In genomic region chr4:88876520-88876919, GRCm38 (mm10) we compare ENCODE assay signal across 32 mouse cellular contexts. TPM values are rescaled to one million over a fixed set of nuclear protein-coding genes. Genes with fewer than 3 reads are reported as not detected.
DNase-seq lines count a peak whose midpoint lies in the region; ATAC-seq and TF ChIP-seq lines count a peak whose summit lies in the region.
"Had no signal": no experiment of that assay in that cellular context is flagged by ENCODE, and none has a peak within 500 bp of the region (broad histone marks: within the 10 kb centered on the region; RNA-seq: fewer than 3 reads in every experiment).

No protein-coding gene starts in this region.

- peaks cover 25 to 44% of the 10 kb centered on the region in 2 experiments for H3K4me1 ChIP-seq in CH12.LX (ENCODE audit: control insufficient read depth in 1 of 2, insufficient read depth in 2 of 2)
- no peaks in the 10 kb centered on the region for H3K4me1 ChIP-seq in stomach, postnatal 0 days (replicated peaks; ENCODE audit: control insufficient read depth, insufficient read depth)
- H3K4me1 ChIP-seq in hindbrain, embryonic 16.5 days (ENCODE audit: control insufficient read depth, insufficient read depth, low read depth, low read length): no peaks in the 10 kb centered on the region
- H3K4me1 ChIP-seq: embryonic facial prominence, embryonic 13.5 days; forebrain, embryonic 15.5 days; heart, embryonic 15.5 days; hindbrain, embryonic 15.5 days; midbrain, embryonic 12.5 days had no signal

- no peak overlapping the region for H3K4me3 ChIP-seq in layer of hippocampus, adult 2 months
- no peak overlapping the region for H3K4me3 ChIP-seq in CH12.LX (replicated peaks in 1 of 3; ENCODE audit: low read depth in 2 of 3, low read length in 2 of 3, poor library complexity in 1 of 3)
- no peak overlapping the region for H3K4me3 ChIP-seq in stomach, postnatal 0 days (ENCODE audit: low read depth, low read length)
- H3K4me3 ChIP-seq in hindbrain, embryonic 16.5 days (ENCODE audit: low read length): no peak overlapping the region
- H3K4me3 ChIP-seq: embryonic facial prominence, embryonic 13.5 days; forebrain, embryonic 15.5 days; heart, embryonic 15.5 days; hindbrain, embryonic 15.5 days; liver, embryonic 13.5 days; midbrain, embryonic 12.5 days; stomach, embryonic 15.5 days had no signal

- no peak for DNase-seq in layer of hippocampus, adult 2 months (ENCODE audit: low spot score in 2 of 2)
- no peak for DNase-seq in layer of hippocampus, adult 8-10 months (ENCODE audit: low spot score in 2 of 2)
- no peak for DNase-seq in CH12.LX (ENCODE audit: extremely low read depth)
- peak; percentile 34 for DNase-seq in R1 (ENCODE audit: low read depth, low spot score)
- DNase-seq in stomach, postnatal 0 days (ENCODE audit: low spot score): no peak
- DNase-seq in kidney, postnatal 14 days: no peak
- DNase-seq: adrenal gland, postnatal 25 days; cerebellum, adult 11-12 months; cerebellum, postnatal 14 days; heart, adult 18-20 months; heart, postnatal 4 days; kidney, adult 18-20 months; kidney, postnatal 25 days; right cerebral cortex, postnatal 14 days; thymus, adult 2 months had no signal

- peak; percentile 44 for TF ChIP-seq EP300 in CH12.LX (IDR thresholded peaks at IDR 0.05; ENCODE audit: low read length)
- no peak for TF ChIP-seq EP300 in stomach, postnatal 0 days (optimal IDR thresholded peaks at IDR 0.05)

- no peaks in the 10 kb centered on the region for H3K79me2 ChIP-seq in CH12.LX (replicated peaks; ENCODE audit: control insufficient read depth, extremely low read depth, insufficient read depth, poor library complexity, severe bottlenecking)

- peaks cover 8% of the 10 kb centered on the region for H3K9me3 ChIP-seq in CH12.LX (replicated peaks; ENCODE audit: low read length)
- H3K9me3 ChIP-seq in stomach, postnatal 0 days (ENCODE audit: control insufficient read depth, low read length): no peaks in the 10 kb centered on the region
- H3K9me3 ChIP-seq in hindbrain, embryonic 16.5 days (ENCODE audit: control insufficient read depth, low read length): no peaks in the 10 kb centered on the region
- H3K9me3 ChIP-seq: embryonic facial prominence, embryonic 13.5 days; forebrain, embryonic 15.5 days; heart, embryonic 15.5 days; hindbrain, embryonic 15.5 days; liver, embryonic 13.5 days; midbrain, embryonic 12.5 days; stomach, embryonic 15.5 days had no signal

- H3K36me3 ChIP-seq in CH12.LX (replicated peaks in 1 of 2; ENCODE audit: control insufficient read depth in 1 of 2, insufficient read depth in 1 of 2, low read length in 1 of 2): no peaks in the 10 kb centered on the region
- H3K36me3 ChIP-seq in stomach, postnatal 0 days (ENCODE audit: control insufficient read depth, insufficient read depth, low read length): no peaks in the 10 kb centered on the region
- H3K36me3 ChIP-seq in hindbrain, embryonic 16.5 days (ENCODE audit: control insufficient read depth, insufficient read depth, low read length): no peaks in the 10 kb centered on the region
- H3K36me3 ChIP-seq: embryonic facial prominence, embryonic 13.5 days; forebrain, embryonic 15.5 days; heart, embryonic 15.5 days; hindbrain, embryonic 15.5 days; liver, embryonic 13.5 days; midbrain, embryonic 12.5 days; stomach, embryonic 15.5 days had no signal

- H3K27me3 ChIP-seq in CH12.LX (replicated peaks): peaks cover 6% of the 10 kb centered on the region
- no peaks in the 10 kb centered on the region for H3K27me3 ChIP-seq in stomach, postnatal 0 days (ENCODE audit: control insufficient read depth, insufficient read depth, low read length)
- no peaks in the 10 kb centered on the region for H3K27me3 ChIP-seq in hindbrain, embryonic 16.5 days (replicated peaks; ENCODE audit: control insufficient read depth, insufficient read depth, low read length)
- H3K27me3 ChIP-seq: embryonic facial prominence, embryonic 13.5 days; forebrain, embryonic 15.5 days; heart, embryonic 15.5 days; hindbrain, embryonic 15.5 days; liver, embryonic 13.5 days; midbrain, embryonic 12.5 days; stomach, embryonic 15.5 days had no signal

- dilution Hi-C loops in CH12.LX (cut with MboI; ENCODE audit: extremely low pct_ligation_motif_present, extremely low pct_unique_long_range_greater_than_20kb, low sequenced_read_pairs): no loop called here

- H3K27ac ChIP-seq in layer of hippocampus, adult 2 months: no peak overlapping the region
- no peak overlapping the region for H3K27ac ChIP-seq in CH12.LX (ENCODE audit: insufficient read depth, low read depth)
- H3K27ac ChIP-seq in stomach, postnatal 0 days (replicated peaks): no peak overlapping the region
- H3K27ac ChIP-seq in hindbrain, embryonic 16.5 days (ENCODE audit: low read depth, low read length): no peak overlapping the region
- H3K27ac ChIP-seq: embryonic facial prominence, embryonic 13.5 days; forebrain, embryonic 15.5 days; heart, embryonic 15.5 days; hindbrain, embryonic 15.5 days; liver, embryonic 13.5 days; midbrain, embryonic 12.5 days; stomach, embryonic 15.5 days had no signal

- peak overlapping the region; percentile 4 for H3K4me2 ChIP-seq in CH12.LX (ENCODE audit: insufficient read depth, low read depth, poor library complexity, severe bottlenecking)
- no peak overlapping the region for H3K4me2 ChIP-seq in stomach, postnatal 0 days (replicated peaks; ENCODE audit: low read depth)
- H3K4me2 ChIP-seq in hindbrain, embryonic 16.5 days (ENCODE audit: low read length): no peak overlapping the region
- H3K4me2 ChIP-seq: embryonic facial prominence, embryonic 13.5 days; forebrain, embryonic 15.5 days; heart, embryonic 15.5 days; hindbrain, embryonic 15.5 days; midbrain, embryonic 12.5 days; stomach, embryonic 15.5 days had no signal

- TF ChIP-seq CTCF in layer of hippocampus, adult 2 months (conservative IDR thresholded peaks at IDR 0.05): peak; percentile 45
- peak in 1 of 2 experiments; percentile 46; a peak in 2 of 4 replicates for TF ChIP-seq CTCF in CH12.LX (conservative IDR thresholded peaks at IDR 0.05 in 1 of 2, IDR thresholded peaks at IDR 0.05 in 1 of 2; ENCODE audit: low read depth in 2 of 2, low read length in 2 of 2)
- TF ChIP-seq CTCF in stomach, postnatal 0 days (IDR thresholded peaks at IDR 0.05; ENCODE audit: low read depth): peak; percentile 28

- no peak for TF ChIP-seq RAD21 in CH12.LX (IDR thresholded peaks at IDR 0.05; ENCODE audit: low read depth, low read length)

- ATAC-seq in stomach, postnatal 0 days (ENCODE audit: low FRiP score, low TSS enrichment): no peak
- ATAC-seq in hindbrain, embryonic 16.5 days: no peak
- ATAC-seq: forebrain, embryonic 15.5 days had no signal

- WGBS in stomach, postnatal 0 days: 80% methylated on average over 4 of the region's 4 CpGs
- WGBS in hindbrain, embryonic 16.5 days: 82% methylated on average over 4 of the region's 4 CpGs

- TF ChIP-seq POLR2A in CH12.LX (IDR thresholded peaks at IDR 0.05; ENCODE audit: low read depth, low read length): no peak

- H3K9ac ChIP-seq in CH12.LX (ENCODE audit: insufficient read depth, low read depth): no peak overlapping the region
- no peak overlapping the region for H3K9ac ChIP-seq in stomach, postnatal 0 days (ENCODE audit: low read length)
- no peak overlapping the region for H3K9ac ChIP-seq in hindbrain, embryonic 16.5 days (ENCODE audit: low read depth, low read length)
- H3K9ac ChIP-seq: embryonic facial prominence, embryonic 13.5 days; forebrain, embryonic 15.5 days; heart, embryonic 15.5 days; hindbrain, embryonic 15.5 days; liver, embryonic 13.5 days; midbrain, embryonic 12.5 days; stomach, embryonic 15.5 days had no signal

- in situ Hi-C loops in CH12.LX (cut with MboI; ENCODE audit: low pct_ligation_motif_present, low pct_unique_long_range_greater_than_20kb, low sequenced_read_pairs): loop anchor here (25.0 kb wide), 1 partner anchor 811 kb away; the partner anchor contains the start of gene Dmrta1

TF ChIP-seq in CH12.LX, 34 proteins besides CTCF, POLR2A, EP300 and RAD21 (continues in another document):
- TF ChIP-seq PAX5 (IDR thresholded peaks at IDR 0.05; ENCODE audit: low read length): no peak

RNA-seq across cellular contexts. Expression of gene Ifne, which starts 3.5 kb away (rescaled TPM):
- total RNA-seq in layer of hippocampus, adult 2 months (2021): not detected
- not detected for total RNA-seq in layer of hippocampus, adult 8-10 months (2022)
- not detected in 2 replicates for total RNA-seq in CH12.LX (2012; rRNA removed)
- not detected in 2 replicates for total RNA-seq in CH12.LX (2014; rRNA removed)
- polyA plus RNA-seq in CH12.LX (2012; ENCODE audit: insufficient read length, low read depth): not detected in 2 replicates
- 0.85 and 1.1 TPM in 2 replicates for polyA plus RNA-seq in stomach, postnatal 0 days (2015; fragmentation: Nextera tagmentation; extraction: Ambion mirVana)
- polyA plus RNA-seq in hindbrain, embryonic 16.5 days (2015; fragmentation: Nextera tagmentation; extraction: Ambion mirVana): not detected in 2 replicates
- total RNA-seq: adrenal gland, postnatal 25 days; gastrocnemius, adult 8-10 months; heart, adult 18-20 months; heart, postnatal 4 days; layer of hippocampus, postnatal 10 days; megakaryocyte progenitor cell, adult 5-6 weeks had no signal
- polyA plus RNA-seq: CD4-positive, CD25-positive, alpha-beta regulatory T cell, adult 4 months; embryonic facial prominence, embryonic 13.5 days; forebrain, embryonic 15.5 days; heart, embryonic 15.5 days; hindbrain, embryonic 15.5 days; limb, embryonic 11.5 days; liver, embryonic 13.5 days; lung, embryonic 16.5 days; midbrain, embryonic 12.5 days; neural tube, embryonic 14.5 days; spleen, adult 2 months; stomach, embryonic 15.5 days; thymus, adult 2 months had no signal

RNA-seq across cellular contexts. Expression of gene Ifna1, which starts 26.6 kb away (rescaled TPM):
- not detected for total RNA-seq in layer of hippocampus, adult 2 months (2021)
- total RNA-seq in layer of hippocampus, adult 8-10 months (2022): not detected
- total RNA-seq in CH12.LX (2012; rRNA removed) (not detected in 2 replicates), CH12.LX (2014; rRNA removed) (not detected in 2 replicates)
- not detected in 2 replicates for polyA plus RNA-seq in CH12.LX (2012; ENCODE audit: insufficient read length, low read depth)
- polyA plus RNA-seq in stomach, postnatal 0 days (2015; fragmentation: Nextera tagmentation; extraction: Ambion mirVana): not detected in 2 replicates
- not detected in 2 replicates for polyA plus RNA-seq in hindbrain, embryonic 16.5 days (2015; fragmentation: Nextera tagmentation; extraction: Ambion mirVana)
- total RNA-seq: adrenal gland, postnatal 25 days; gastrocnemius, adult 8-10 months; heart, adult 18-20 months; heart, postnatal 4 days; layer of hippocampus, postnatal 10 days; megakaryocyte progenitor cell, adult 5-6 weeks had no signal
- polyA plus RNA-seq: CD4-positive, CD25-positive, alpha-beta regulatory T cell, adult 4 months; embryonic facial prominence, embryonic 13.5 days; forebrain, embryonic 15.5 days; heart, embryonic 15.5 days; hindbrain, embryonic 15.5 days; limb, embryonic 11.5 days; liver, embryonic 13.5 days; lung, embryonic 16.5 days; midbrain, embryonic 12.5 days; neural tube, embryonic 14.5 days; spleen, adult 2 months; stomach, embryonic 15.5 days; thymus, adult 2 months; urinary bladder, adult 2 months had no signal

RNA-seq across cellular contexts. Expression of gene Ifna4, which starts 34.9 kb away (rescaled TPM):
- not detected for total RNA-seq in layer of hippocampus, adult 2 months (2021)
- total RNA-seq in layer of hippocampus, adult 8-10 months (2022): not detected
- not detected in 2 replicates for total RNA-seq in CH12.LX (2012; rRNA removed)
- total RNA-seq in CH12.LX (2014; rRNA removed): not detected in 2 replicates
- not detected in 2 replicates for polyA plus RNA-seq in CH12.LX (2012; ENCODE audit: insufficient read length, low read depth)
- not detected in 2 replicates for polyA plus RNA-seq in stomach, postnatal 0 days (2015; fragmentation: Nextera tagmentation; extraction: Ambion mirVana)
- polyA plus RNA-seq in hindbrain, embryonic 16.5 days (2015; fragmentation: Nextera tagmentation; extraction: Ambion mirVana): not detected in 2 replicates
- total RNA-seq: adrenal gland, postnatal 25 days; gastrocnemius, adult 8-10 months; heart, adult 18-20 months; heart, postnatal 4 days; layer of hippocampus, postnatal 10 days; megakaryocyte progenitor cell, adult 5-6 weeks had no signal
- polyA plus RNA-seq: CD4-positive, CD25-positive, alpha-beta regulatory T cell, adult 4 months; embryonic facial prominence, embryonic 13.5 days; forebrain, embryonic 15.5 days; heart, embryonic 15.5 days; hindbrain, embryonic 15.5 days; limb, embryonic 11.5 days; liver, embryonic 13.5 days; lung, embryonic 16.5 days; midbrain, embryonic 12.5 days; neural tube, embryonic 14.5 days; spleen, adult 2 months; stomach, embryonic 15.5 days; thymus, adult 2 months; urinary bladder, adult 2 months had no signal

RNA-seq across cellular contexts. Expression of gene Ifna5, which starts 41.2 kb away (rescaled TPM):
- total RNA-seq in layer of hippocampus, adult 2 months (2021): not detected
- not detected for total RNA-seq in layer of hippocampus, adult 8-10 months (2022)
- total RNA-seq in CH12.LX (2012; rRNA removed): not detected in 2 replicates
- total RNA-seq in CH12.LX (2014; rRNA removed): not detected in 2 replicates
- polyA plus RNA-seq in CH12.LX (2012; ENCODE audit: insufficient read length, low read depth): not detected in 2 replicates
- polyA plus RNA-seq in stomach, postnatal 0 days (2015; fragmentation: Nextera tagmentation; extraction: Ambion mirVana): not detected in 2 replicates
- polyA plus RNA-seq in hindbrain, embryonic 16.5 days (2015; fragmentation: Nextera tagmentation; extraction: Ambion mirVana): not detected in 2 replicates
- total RNA-seq: adrenal gland, postnatal 25 days; gastrocnemius, adult 8-10 months; heart, adult 18-20 months; heart, postnatal 4 days; layer of hippocampus, postnatal 10 days; megakaryocyte progenitor cell, adult 5-6 weeks had no signal
- polyA plus RNA-seq: CD4-positive, CD25-positive, alpha-beta regulatory T cell, adult 4 months; embryonic facial prominence, embryonic 13.5 days; forebrain, embryonic 15.5 days; heart, embryonic 15.5 days; hindbrain, embryonic 15.5 days; limb, embryonic 11.5 days; liver, embryonic 13.5 days; lung, embryonic 16.5 days; midbrain, embryonic 12.5 days; neural tube, embryonic 14.5 days; spleen, adult 2 months; stomach, embryonic 15.5 days; thymus, adult 2 months; urinary bladder, adult 2 months had no signal

RNA-seq across cellular contexts. Expression of gene Ifna6, which starts 49.3 kb away (rescaled TPM):
- not detected for total RNA-seq in layer of hippocampus, adult 2 months (2021)
- not detected for total RNA-seq in layer of hippocampus, adult 8-10 months (2022)
- not detected in 2 replicates for total RNA-seq in CH12.LX (2012; rRNA removed)
- not detected in 2 replicates for total RNA-seq in CH12.LX (2014; rRNA removed)
- polyA plus RNA-seq in CH12.LX (2012; ENCODE audit: insufficient read length, low read depth): not detected in 2 replicates
- polyA plus RNA-seq in stomach, postnatal 0 days (2015; fragmentation: Nextera tagmentation; extraction: Ambion mirVana): not detected in 2 replicates
- not detected in 2 replicates for polyA plus RNA-seq in hindbrain, embryonic 16.5 days (2015; fragmentation: Nextera tagmentation; extraction: Ambion mirVana)
- total RNA-seq: adrenal gland, postnatal 25 days; gastrocnemius, adult 8-10 months; heart, adult 18-20 months; heart, postnatal 4 days; layer of hippocampus, postnatal 10 days; megakaryocyte progenitor cell, adult 5-6 weeks had no signal
- polyA plus RNA-seq: CD4-positive, CD25-positive, alpha-beta regulatory T cell, adult 4 months; embryonic facial prominence, embryonic 13.5 days; forebrain, embryonic 15.5 days; heart, embryonic 15.5 days; hindbrain, embryonic 15.5 days; limb, embryonic 11.5 days; liver, embryonic 13.5 days; lung, embryonic 16.5 days; midbrain, embryonic 12.5 days; neural tube, embryonic 14.5 days; spleen, adult 2 months; stomach, embryonic 15.5 days; thymus, adult 2 months; urinary bladder, adult 2 months had no signal
